Mouse (Mus musculus): ENCODE data around the gene Stag1. TPM values are rescaled to one million over a fixed set of nuclear protein-coding genes. Genes with fewer than 3 reads are reported as not detected.

Gene Stag1
- polyA plus RNA-seq, 1 experiment from 2014 or later: 42.7 TPM

DNA sequence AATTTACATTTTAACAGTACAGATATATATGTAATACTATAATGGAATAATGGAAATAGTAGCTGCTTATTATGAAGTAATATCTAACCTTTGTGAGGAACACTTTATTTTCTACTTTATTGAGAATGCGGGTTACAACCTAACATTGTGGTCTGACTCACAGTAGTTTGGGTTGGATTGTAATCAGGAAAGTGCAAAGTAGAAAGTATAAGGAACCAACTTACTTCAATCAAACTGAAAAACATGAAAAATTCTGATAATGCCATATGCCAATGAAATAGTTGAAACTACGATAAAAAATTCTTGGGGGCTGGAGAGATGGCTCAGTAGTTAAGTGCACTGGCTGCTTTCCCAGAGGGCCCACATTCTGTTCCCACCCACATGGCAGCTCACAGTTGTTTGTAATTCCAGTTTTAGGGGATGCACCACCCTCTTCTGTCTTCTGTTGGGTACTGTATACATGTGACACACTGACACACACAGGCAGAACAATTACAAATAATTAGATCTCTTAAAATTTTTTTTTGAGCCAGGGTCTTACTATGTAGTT lies 50.3 kb downstream of the Stag1 start:
- Histone ChIP-seq H3K27me3 (replicated peaks) (no peaks in the 10 kb centered on the region), H3K9me3 (no peaks in the 10 kb centered on the region), H3K9ac (no peak overlapping the region), H3K27ac (no peak overlapping the region), H3K36me3 (0 out of 2 replicates have a peak, but pooled peaks cover 3% of the 10 kb centered on the region), H3K4me2 (replicated peaks) (no peak overlapping the region), H3K4me3 (no peak overlapping the region), H3K4me1 (peaks cover 5% of the 10 kb centered on the region; the same call in 1 of the 2 replicates)
- WGBS: 97% methylated on average over 2 of the region's 2 CpGs
- ATAC-seq (ENCODE audit: low FRiP score, low read depth): no peak

GRCm38 (mm10) chr9:100654104-100654503 lies 56.5 kb downstream of the Stag1 start:
- H3K9me3 ChIP-seq: no peaks in the 10 kb centered on the region
- ATAC-seq (ENCODE audit: low FRiP score, low read depth): no peak

DNA sequence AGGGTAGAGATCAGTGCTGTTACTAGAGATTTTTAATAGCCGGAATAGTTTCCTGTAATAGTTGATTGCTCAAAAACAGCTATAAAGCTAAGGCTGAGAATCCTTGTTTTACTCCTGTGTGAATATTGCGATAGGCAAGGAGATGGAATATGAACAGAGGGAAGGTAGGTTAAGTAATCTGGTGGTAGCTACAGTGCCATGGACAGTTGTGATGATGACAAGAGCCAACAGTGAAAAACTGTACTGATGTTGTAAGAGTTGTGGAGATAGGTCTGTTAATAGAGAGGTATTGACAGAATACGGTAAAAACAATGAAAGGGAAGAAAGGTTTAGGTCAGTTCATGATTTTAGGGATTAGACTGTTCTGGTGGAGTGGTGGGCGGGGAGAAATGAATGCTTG lies 58.5 kb downstream of the Stag1 start:
- 95% methylated on average over 4 of the region's 4 CpGs for WGBS

More at GRCm38 (mm10) chr9:100654104-100654503, 56.5 kb downstream of the Stag1 start:
- H3K4me1 ChIP-seq: no peaks in the 10 kb centered on the region
- H3K4me3 ChIP-seq: no peak overlapping the region
- no peaks in the 10 kb centered on the region for H3K27me3 ChIP-seq (replicated peaks)
- H3K9ac ChIP-seq: no peak overlapping the region
- H3K36me3 ChIP-seq: no peaks in the 10 kb centered on the region
- 90% methylated on average over 3 of the region's 3 CpGs for WGBS
- no peak overlapping the region for H3K4me2 ChIP-seq (replicated peaks)
- H3K27ac ChIP-seq: no peak overlapping the region

DNA sequence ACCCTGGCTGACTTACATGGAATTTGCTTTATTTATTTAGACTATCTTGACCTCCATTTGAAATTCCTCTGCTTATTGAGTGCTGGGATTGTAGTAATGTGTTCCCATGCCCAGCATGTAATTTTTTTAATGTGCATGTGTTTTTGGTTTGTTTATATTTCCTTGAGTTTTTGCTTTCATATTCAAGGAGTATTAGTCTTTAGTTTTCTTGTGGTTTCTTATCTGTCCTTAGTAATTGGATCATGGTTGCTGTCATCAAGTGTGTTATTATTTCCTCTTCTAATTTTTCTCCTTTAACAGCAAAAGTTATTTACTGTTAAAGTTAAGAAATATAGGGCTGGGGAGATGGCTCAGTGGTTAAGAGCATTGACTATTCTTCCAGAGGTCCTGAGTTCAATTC lies 63.0 kb downstream of the Stag1 start:
- Histone ChIP-seq H3K4me1 (no peaks in the 10 kb centered on the region), H3K9ac (no peak overlapping the region), H3K4me3 (no peak overlapping the region), H3K27me3 (replicated peaks) (no peaks in the 10 kb centered on the region), H3K4me2 (replicated peaks) (no peak overlapping the region), H3K9me3 (no peaks in the 10 kb centered on the region), H3K27ac (no peak overlapping the region), H3K36me3 (no peaks in the 10 kb centered on the region)
- ATAC-seq (ENCODE audit: low FRiP score, low read depth): no peak

More for the DNA sequence above, 58.5 kb downstream of the Stag1 start:
- no peak for ATAC-seq (ENCODE audit: low FRiP score, low read depth)
- Histone ChIP-seq H3K4me1 (no peaks in the 10 kb centered on the region), H3K4me2 (replicated peaks) (no peak overlapping the region), H3K36me3 (no peaks in the 10 kb centered on the region), H3K4me3 (no peak overlapping the region), H3K9me3 (no peaks in the 10 kb centered on the region), H3K9ac (no peak overlapping the region), H3K27me3 (replicated peaks) (no peaks in the 10 kb centered on the region), H3K27ac (no peak overlapping the region)

GRCm38 (mm10) chr9:100663473-100664134 lies 66.0 kb downstream of the Stag1 start:
- ATAC-seq (ENCODE audit: low FRiP score, low read depth): no peak
- WGBS: 94% methylated on average over 4 of the region's 4 CpGs

DNA sequence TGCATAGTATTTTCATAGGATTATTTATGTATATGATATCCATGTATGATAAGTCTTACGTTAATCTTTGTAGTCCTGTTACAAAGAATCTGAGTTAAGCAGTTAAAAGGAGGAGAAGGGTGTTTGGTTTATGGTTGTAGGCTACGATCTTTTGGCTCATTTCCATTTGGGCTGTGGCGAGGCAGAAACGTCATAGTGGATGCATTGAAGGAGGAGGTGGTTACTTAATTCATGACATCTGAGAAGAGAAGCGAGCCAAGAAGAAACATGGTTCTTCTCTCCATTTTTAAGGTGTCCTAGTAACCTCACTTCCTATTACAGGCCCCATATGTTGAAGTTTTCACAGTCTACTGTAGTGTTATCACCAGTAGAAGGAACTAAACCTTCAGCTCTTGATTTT lies 72.6 kb downstream of the Stag1 start:
- no peak for ATAC-seq (ENCODE audit: low FRiP score, low read depth)
- Histone ChIP-seq H3K27me3 (replicated peaks) (no peaks in the 10 kb centered on the region), H3K9ac (no peak overlapping the region), H3K9me3 (no peaks in the 10 kb centered on the region), H3K36me3 (no peaks in the 10 kb centered on the region), H3K4me2 (replicated peaks) (no peak overlapping the region), H3K4me3 (no peak overlapping the region), H3K4me1 (no peaks in the 10 kb centered on the region), H3K27ac (no peak overlapping the region)
- 82% methylated on average over 5 of the region's 5 CpGs for WGBS

More at GRCm38 (mm10) chr9:100663473-100664134, 66.0 kb downstream of the Stag1 start:
- no peak overlapping the region for H3K4me2 ChIP-seq (replicated peaks)
- no peak overlapping the region for H3K27ac ChIP-seq
- H3K27me3 ChIP-seq (replicated peaks): no peaks in the 10 kb centered on the region
- no peak overlapping the region for H3K9ac ChIP-seq
- no peaks in the 10 kb centered on the region for H3K4me1 ChIP-seq
- no peaks in the 10 kb centered on the region for H3K36me3 ChIP-seq
- H3K9me3 ChIP-seq: no peaks in the 10 kb centered on the region
- H3K4me3 ChIP-seq: no peak overlapping the region

- H3K27ac ChIP-seq: no peak overlapping the region
- no peak overlapping the region for H3K4me3 ChIP-seq
- H3K36me3 ChIP-seq: no peaks in the 10 kb centered on the region
- no peaks in the 10 kb centered on the region for H3K4me1 ChIP-seq
- ATAC-seq (ENCODE audit: low FRiP score, low read depth): no peak
- no peak overlapping the region for H3K9ac ChIP-seq
- H3K27me3 ChIP-seq (replicated peaks): no peaks in the 10 kb centered on the region
- no peak overlapping the region for H3K4me2 ChIP-seq (replicated peaks)
- no peaks in the 10 kb centered on the region for H3K9me3 ChIP-seq
These were observed 81.4 kb downstream of the Stag1 start for GRCm38 (mm10) chr9:100679036-100679435.

DNA sequence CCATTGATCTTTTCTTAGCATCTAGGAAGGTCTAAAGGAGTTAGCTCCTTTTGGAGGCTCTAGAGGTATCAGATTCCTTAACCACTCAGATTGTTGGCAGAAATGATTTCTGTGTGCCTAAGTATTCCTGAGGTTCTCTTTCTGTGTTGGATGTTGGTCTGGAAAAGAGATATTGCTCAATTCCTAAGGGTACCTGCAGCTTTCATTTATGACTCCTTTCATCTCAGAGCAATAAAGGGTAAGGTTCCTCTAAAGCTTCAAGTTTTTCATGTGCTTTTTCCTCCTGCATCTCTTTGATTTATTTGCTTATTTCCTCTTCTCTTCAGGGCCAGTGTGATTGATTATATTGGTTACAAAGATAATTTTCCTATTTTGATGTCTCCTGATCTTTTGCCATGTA lies 84.7 kb downstream of the Stag1 start:
- no peak overlapping the region for H3K4me2 ChIP-seq (replicated peaks)
- H3K27ac ChIP-seq: no peak overlapping the region
- peaks cover 8% of the 10 kb centered on the region for H3K4me1 ChIP-seq
- no peaks in the 10 kb centered on the region for H3K27me3 ChIP-seq (replicated peaks)
- no peak overlapping the region for H3K9ac ChIP-seq
- no peak overlapping the region for H3K4me3 ChIP-seq
- H3K36me3 ChIP-seq: no peaks in the 10 kb centered on the region
- no peak for ATAC-seq (ENCODE audit: low FRiP score, low read depth)
- H3K9me3 ChIP-seq: no peaks in the 10 kb centered on the region

DNA sequence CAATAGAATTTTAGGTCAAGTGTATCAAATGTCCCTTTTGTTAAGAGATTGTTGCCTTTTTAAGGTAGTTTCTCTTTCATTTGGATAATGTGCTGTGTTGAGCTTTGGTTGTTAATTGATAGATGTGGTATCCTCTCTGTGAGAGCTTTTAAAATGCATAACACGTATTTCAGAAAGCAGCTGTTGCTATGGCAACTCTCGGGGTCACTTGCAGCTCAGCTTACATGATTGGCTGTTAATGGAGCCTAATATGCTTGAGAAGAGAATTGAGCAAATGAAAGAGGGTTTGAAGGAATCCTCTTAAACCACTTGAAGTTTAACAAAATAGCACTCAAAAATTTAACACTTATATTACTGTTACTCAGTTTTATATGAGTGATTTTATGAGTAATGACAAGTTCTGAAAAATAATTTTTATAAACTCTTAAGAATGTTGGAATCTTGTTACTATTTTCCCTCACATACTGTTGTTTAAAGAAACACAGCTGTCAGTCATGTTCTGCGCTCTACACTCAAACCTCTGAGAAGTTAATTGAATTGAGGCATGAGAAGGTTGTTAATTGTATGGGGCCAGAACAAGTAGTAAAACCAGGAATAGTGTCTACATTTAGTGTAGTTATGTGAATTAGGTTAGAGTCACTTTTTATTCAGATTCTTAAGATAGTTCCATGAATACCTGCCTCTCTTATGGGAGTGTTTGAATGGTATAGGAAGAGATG lies 88.3 kb downstream of the Stag1 start:
- H3K9ac ChIP-seq: no peak overlapping the region
- H3K4me3 ChIP-seq: no peak overlapping the region
- no peaks in the 10 kb centered on the region for H3K36me3 ChIP-seq
- no peaks in the 10 kb centered on the region for H3K9me3 ChIP-seq
- ATAC-seq (ENCODE audit: low FRiP score, low read depth): peak; percentile 85
- peak overlapping the region; percentile 34 for H3K4me2 ChIP-seq (replicated peaks)
- H3K27ac ChIP-seq: no peak overlapping the region
- 14% methylated on average over 3 of the region's 3 CpGs for WGBS
- H3K4me1 ChIP-seq: peaks cover 8% of the 10 kb centered on the region
- no peaks in the 10 kb centered on the region for H3K27me3 ChIP-seq (replicated peaks)

- Histone ChIP-seq H3K4me3 (no peak overlapping the region), H3K4me2 (replicated peaks) (no peak overlapping the region), H3K9me3 (no peaks in the 10 kb centered on the region), H3K27ac (no peak overlapping the region; the same call in 1 of the 2 replicates), H3K9ac (no peak overlapping the region), H3K27me3 (replicated peaks) (no peaks in the 10 kb centered on the region), H3K36me3 (no peaks in the 10 kb centered on the region), H3K4me1 (peaks cover 8% of the 10 kb centered on the region)
- no peak for ATAC-seq (ENCODE audit: low FRiP score, low read depth)
- 91% methylated on average over 3 of the region's 3 CpGs for WGBS
These were observed 92.2 kb downstream of the Stag1 start for GRCm38 (mm10) chr9:100689765-100690316.

DNA sequence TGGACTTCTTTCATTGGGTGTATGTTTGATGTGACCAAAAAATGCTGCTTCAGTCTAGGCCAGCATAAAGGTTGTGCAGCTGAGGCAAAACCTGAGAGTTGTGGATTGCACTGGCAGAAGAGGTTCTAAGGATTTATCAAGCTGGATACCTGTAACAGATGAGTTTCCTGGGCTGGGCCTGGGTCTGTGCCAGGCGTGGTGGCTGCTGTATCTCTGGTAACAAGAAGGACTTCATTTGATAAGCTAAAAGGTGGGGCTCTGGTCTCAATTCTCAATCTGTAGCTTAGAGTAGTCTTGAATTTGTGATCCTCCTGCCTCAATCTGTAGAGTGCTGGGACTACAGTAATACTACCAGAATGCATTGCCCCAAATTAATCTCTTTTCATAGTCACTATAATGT lies 94.6 kb downstream of the Stag1 start:
- no peak overlapping the region for H3K4me3 ChIP-seq
- no peaks in the 10 kb centered on the region for H3K36me3 ChIP-seq
- H3K9me3 ChIP-seq: no peaks in the 10 kb centered on the region
- no peaks in the 10 kb centered on the region for H3K27me3 ChIP-seq (replicated peaks)
- H3K9ac ChIP-seq: no peak overlapping the region
- H3K4me1 ChIP-seq: no peaks in the 10 kb centered on the region
- H3K27ac ChIP-seq: no peak overlapping the region
- no peak for ATAC-seq (ENCODE audit: low FRiP score, low read depth)
- 77% methylated on average over 1 of the region's 1 CpGs for whole genome bisulfite sequencing
- no peak overlapping the region for H3K4me2 ChIP-seq (replicated peaks)

GRCm38 (mm10) chr9:100696537-100696936 lies 98.9 kb downstream of the Stag1 start:
- H3K36me3 ChIP-seq: no peaks in the 10 kb centered on the region
- no peak overlapping the region for H3K4me2 ChIP-seq (replicated peaks)
- ATAC-seq (ENCODE audit: low FRiP score, low read depth): no peak
- 90% methylated on average over 2 of the region's 2 CpGs for WGBS
- H3K4me3 ChIP-seq: no peak overlapping the region
- H3K27ac ChIP-seq: no peak overlapping the region
- H3K9ac ChIP-seq: no peak overlapping the region
- no peaks in the 10 kb centered on the region for H3K4me1 ChIP-seq
- no peaks in the 10 kb centered on the region for H3K27me3 ChIP-seq (replicated peaks)
- H3K9me3 ChIP-seq: no peaks in the 10 kb centered on the region
